Mouse (Mus musculus): ENCODE data around the gene Klhl42. TPM values are rescaled to one million over a fixed set of nuclear protein-coding genes. Genes with fewer than 3 reads are reported as not detected.

Klhl42 gene
- polyA plus RNA-seq, 1 experiment from 2014 or later = 3.5 TPM

- Histone ChIP-seq H3K9me3 (replicated peaks) (no peaks in the 10 kb centered on the region), H3K4me1 (replicated peaks) (no peaks in the 10 kb centered on the region; the same call in 1 of the 2 replicates), H3K27ac (no peak overlapping the region), H3K36me3 (peaks cover 44% of the 10 kb centered on the region), H3K4me2 (no peak overlapping the region), H3K27me3 (no peaks in the 10 kb centered on the region), H3K9ac (no peak overlapping the region), H3K4me3 (no peak overlapping the region)
- ATAC-seq (replicated peaks; ENCODE audit: insufficient number of reproducible peaks, insufficient read depth, low FRiP score, low read depth) = no peak
- 77% methylated on average over 7 of the region's 7 CpGs for WGBS
Measured at GRCm38 (mm10) chr6:147062034-147062433, 29.1 kb upstream of the Klhl42 start.

GRCm38 (mm10) chr6:147062694-147063093 lies 28.5 kb upstream of the Klhl42 start:
- no peak overlapping the region for H3K4me2 ChIP-seq
- H3K9me3 ChIP-seq (replicated peaks) = no peaks in the 10 kb centered on the region
- H3K36me3 ChIP-seq = peaks cover 50% of the 10 kb centered on the region
- H3K9ac ChIP-seq = no peak overlapping the region
- WGBS = 78% methylated on average over 7 of the region's 7 CpGs
- H3K27ac ChIP-seq = no peak overlapping the region
- no peak overlapping the region for H3K4me3 ChIP-seq
- no peaks in the 10 kb centered on the region; the same call in 1 of the 2 replicates for H3K4me1 ChIP-seq (replicated peaks)
- no peak for ATAC-seq (replicated peaks; ENCODE audit: insufficient number of reproducible peaks, insufficient read depth, low FRiP score, low read depth)
- H3K27me3 ChIP-seq = no peaks in the 10 kb centered on the region

- Histone ChIP-seq H3K27me3 (no peaks in the 10 kb centered on the region), H3K9me3 (replicated peaks) (no peaks in the 10 kb centered on the region), H3K36me3 (peaks cover 56% of the 10 kb centered on the region), H3K4me2 (no peak overlapping the region), H3K9ac (no peak overlapping the region), H3K4me1 (replicated peaks) (no peaks in the 10 kb centered on the region), H3K4me3 (no peak overlapping the region), H3K27ac (no peak overlapping the region)
- no peak for ATAC-seq (replicated peaks; ENCODE audit: insufficient number of reproducible peaks, insufficient read depth, low FRiP score, low read depth)
- WGBS = 90% methylated on average over 10 of the region's 10 CpGs
Measured at GRCm38 (mm10) chr6:147064226-147064943, 26.8 kb upstream of the Klhl42 start.

GRCm38 (mm10) chr6:147064944-147065261 lies 26.3 kb upstream of the Klhl42 start:
- H3K9me3 ChIP-seq (replicated peaks) = no peaks in the 10 kb centered on the region
- no peak overlapping the region for H3K4me3 ChIP-seq
- no peak for ATAC-seq (replicated peaks; ENCODE audit: insufficient number of reproducible peaks, insufficient read depth, low FRiP score, low read depth)
- H3K36me3 ChIP-seq = peaks cover 53% of the 10 kb centered on the region
- H3K4me2 ChIP-seq = no peak overlapping the region
- H3K27me3 ChIP-seq = no peaks in the 10 kb centered on the region
- WGBS = 82% methylated on average over 6 of the region's 6 CpGs
- no peak overlapping the region for H3K9ac ChIP-seq
- H3K27ac ChIP-seq = no peak overlapping the region
- H3K4me1 ChIP-seq (replicated peaks) = no peaks in the 10 kb centered on the region

- Histone ChIP-seq H3K36me3 (peaks cover 26% of the 10 kb centered on the region; the same call in 1 of the 2 replicates), H3K4me2 (no peak overlapping the region), H3K27ac (no peak overlapping the region), H3K9ac (no peak overlapping the region), H3K4me1 (replicated peaks) (no peaks in the 10 kb centered on the region), H3K27me3 (no peaks in the 10 kb centered on the region), H3K4me3 (no peak overlapping the region), H3K9me3 (replicated peaks) (no peaks in the 10 kb centered on the region)
- no peak for ATAC-seq (replicated peaks; ENCODE audit: insufficient number of reproducible peaks, insufficient read depth, low FRiP score, low read depth)
- 58% methylated on average over 5 of the region's 5 CpGs for WGBS
Measured at GRCm38 (mm10) chr6:147075808-147076387, 15.3 kb upstream of the Klhl42 start.

GRCm38 (mm10) chr6:147076878-147077277 lies 14.3 kb upstream of the Klhl42 start:
- H3K27me3 ChIP-seq = no peaks in the 10 kb centered on the region
- 84% methylated on average over 8 of the region's 8 CpGs for WGBS
- no peak for ATAC-seq (replicated peaks; ENCODE audit: insufficient number of reproducible peaks, insufficient read depth, low FRiP score, low read depth)
- H3K27ac ChIP-seq = no peak overlapping the region
- H3K4me3 ChIP-seq = no peak overlapping the region
- H3K9me3 ChIP-seq (replicated peaks) = no peaks in the 10 kb centered on the region
- H3K36me3 ChIP-seq = peaks cover 16% of the 10 kb centered on the region; the same call in 1 of the 2 replicates
- H3K4me2 ChIP-seq = no peak overlapping the region
- no peak overlapping the region for H3K9ac ChIP-seq
- no peaks in the 10 kb centered on the region for H3K4me1 ChIP-seq (replicated peaks)

- no peaks in the 10 kb centered on the region for H3K9me3 ChIP-seq (replicated peaks)
- no peak overlapping the region for H3K4me3 ChIP-seq
- no peak overlapping the region for H3K9ac ChIP-seq
- 92% methylated on average over 10 of the region's 10 CpGs for WGBS
- no peaks in the 10 kb centered on the region for H3K4me1 ChIP-seq (replicated peaks)
- no peak overlapping the region for H3K27ac ChIP-seq
- no peak overlapping the region for H3K4me2 ChIP-seq
- 0 out of 2 replicates have a peak, but pooled peaks cover 7% of the 10 kb centered on the region for H3K36me3 ChIP-seq
- no peaks in the 10 kb centered on the region for H3K27me3 ChIP-seq
- ATAC-seq (replicated peaks; ENCODE audit: insufficient number of reproducible peaks, insufficient read depth, low FRiP score, low read depth) = no peak
Measured at GRCm38 (mm10) chr6:147079919-147080318, 11.3 kb upstream of the Klhl42 start.

- H3K36me3 ChIP-seq = no peaks in the 10 kb centered on the region
- ATAC-seq (replicated peaks; ENCODE audit: insufficient number of reproducible peaks, insufficient read depth, low FRiP score, low read depth) = no peak
- no peak overlapping the region for H3K4me2 ChIP-seq
- H3K27ac ChIP-seq = no peak overlapping the region
- H3K9ac ChIP-seq = no peak overlapping the region
- no peaks in the 10 kb centered on the region for H3K9me3 ChIP-seq (replicated peaks)
- no peaks in the 10 kb centered on the region for H3K27me3 ChIP-seq
- H3K4me3 ChIP-seq = no peak overlapping the region
- WGBS = 59% methylated on average over 7 of the region's 7 CpGs
- peaks cover 9% of the 10 kb centered on the region for H3K4me1 ChIP-seq (replicated peaks)
Measured at GRCm38 (mm10) chr6:147085398-147086040, 5.7 kb upstream of the Klhl42 start.

- 0 out of 2 replicates have a peak within 1 kb of the TSS, but pooled peaks have one; percentile 4 for H3K27ac ChIP-seq
- no peak for ATAC-seq (replicated peaks; ENCODE audit: insufficient number of reproducible peaks, insufficient read depth, low FRiP score, low read depth)
- H3K9ac ChIP-seq = 0 out of 2 replicates have a peak within 1 kb of the TSS, but pooled peaks have one; percentile 10
- no peaks in the 10 kb centered on the region for H3K9me3 ChIP-seq (replicated peaks)
- peak within 1 kb of the TSS; percentile 30 for H3K4me3 ChIP-seq
- H3K4me1 ChIP-seq (replicated peaks) = peaks cover 13% of the 10 kb centered on the region
- H3K36me3 ChIP-seq = no peaks in the 10 kb centered on the region
- 8% methylated on average over 20 of the region's 20 CpGs for WGBS
- peak within 1 kb of the TSS; percentile 56 for H3K4me2 ChIP-seq
- no peaks in the 10 kb centered on the region for H3K27me3 ChIP-seq
Measured at GRCm38 (mm10) chr6:147086594-147087225, 4.5 kb upstream of the Klhl42 start, which contains the start of gene Mansc4. Mansc4 (minus strand) TSS chr6:147087032.

- ATAC-seq (replicated peaks; ENCODE audit: insufficient number of reproducible peaks, insufficient read depth, low FRiP score, low read depth) = no peak
- H3K4me1 ChIP-seq (replicated peaks) = peaks cover 23% of the 10 kb centered on the region
- no peak overlapping the region for H3K4me2 ChIP-seq
- no peaks in the 10 kb centered on the region for H3K27me3 ChIP-seq
- H3K36me3 ChIP-seq = no peaks in the 10 kb centered on the region
- no peak overlapping the region for H3K9ac ChIP-seq
- no peaks in the 10 kb centered on the region for H3K9me3 ChIP-seq (replicated peaks)
- no peak overlapping the region for H3K27ac ChIP-seq
- no peak overlapping the region for H3K4me3 ChIP-seq
- 64% methylated on average over 6 of the region's 7 CpGs for WGBS
Measured at GRCm38 (mm10) chr6:147087736-147088135, 3.4 kb upstream of the Klhl42 start.

- H3K9ac ChIP-seq = no peak overlapping the region
- peaks cover 29% of the 10 kb centered on the region for H3K4me1 ChIP-seq (replicated peaks)
- 85% methylated on average over 3 of the region's 3 CpGs for WGBS
- no peak overlapping the region for H3K4me3 ChIP-seq
- no peaks in the 10 kb centered on the region for H3K27me3 ChIP-seq
- no peak for ATAC-seq (replicated peaks; ENCODE audit: insufficient number of reproducible peaks, insufficient read depth, low FRiP score, low read depth)
- no peaks in the 10 kb centered on the region for H3K9me3 ChIP-seq (replicated peaks)
- H3K4me2 ChIP-seq = no peak overlapping the region
- no peak overlapping the region for H3K27ac ChIP-seq
- H3K36me3 ChIP-seq = no peaks in the 10 kb centered on the region
Measured at GRCm38 (mm10) chr6:147088517-147088916, 2.7 kb upstream of the Klhl42 start.
